Comparison of ENCODE assay signal across 14 mouse cellular contexts in the genomic region with DNA sequence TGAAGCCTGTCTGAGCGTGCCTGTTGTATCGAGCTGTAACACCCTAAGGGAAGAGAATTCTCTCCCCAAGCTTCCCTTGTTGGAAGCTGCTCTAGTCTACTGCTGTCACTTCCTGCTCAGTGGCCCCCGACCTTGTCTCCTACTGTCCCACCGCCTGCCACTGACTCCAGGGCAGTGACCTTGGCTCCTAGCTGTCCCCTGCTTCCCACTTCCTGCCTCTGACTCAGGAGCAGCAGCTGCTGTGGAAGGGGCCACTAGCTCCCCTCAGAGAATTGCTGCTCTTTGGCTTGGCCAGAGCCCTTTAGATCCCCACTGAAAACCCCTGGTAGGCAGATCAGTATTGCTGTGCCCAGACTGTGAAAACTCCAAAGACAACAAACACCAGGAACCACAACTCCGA. TPM values are rescaled to one million over a fixed set of nuclear protein-coding genes. Genes with fewer than 3 reads are reported as not detected.
A peak's percentile ranks its signal among the peaks of the same experiment; 100 is the strongest.
DNase-seq lines count a peak whose midpoint lies in the region; ATAC-seq and TF ChIP-seq lines count a peak whose summit lies in the region.
"Had no signal": no experiment of that assay in that cellular context is flagged by ENCODE, and none has a peak within 500 bp of the region (broad histone marks: within the 10 kb centered on the region; RNA-seq: fewer than 3 reads in every experiment).

No protein-coding gene starts in this region.

- no peak overlapping the region for H3K4me3 ChIP-seq in heart, embryonic 11.5 days (ENCODE audit: low read depth, low read length)
- peak overlapping the region; percentile 76 for H3K4me3 ChIP-seq in megakaryocyte, embryonic 14.5 days (replicated peaks)
- no peak overlapping the region for H3K4me3 ChIP-seq in liver, postnatal 0 days (ENCODE audit: low read depth, low read length)
- H3K4me3 ChIP-seq in midbrain, embryonic 10.5 days = no peak overlapping the region
- H3K4me3 ChIP-seq in forebrain, postnatal 0 days (ENCODE audit: low read depth, low read length) = no peak overlapping the region
- H3K4me3 ChIP-seq: embryonic facial prominence, embryonic 10.5 days; forebrain, embryonic 10.5 days; hindbrain, embryonic 10.5 days; midbrain, embryonic 13.5 days had no signal

- peak; percentile 97 for DNase-seq in heart, adult 11 months
- DNase-seq in heart, postnatal 25 days (ENCODE audit: low spot score) = peak; percentile 17
- no peak for DNase-seq in liver, postnatal 0 days
- no peak for DNase-seq in midbrain, embryonic 10.5 days (ENCODE audit: low spot score)
- no peak for DNase-seq in forebrain, postnatal 0 days
- DNase-seq: cerebellum, adult 18-20 months; lung, embryonic 14.5 days had no signal

- no peak overlapping the region for H3K27ac ChIP-seq in heart, embryonic 11.5 days (ENCODE audit: low read depth, low read length)
- H3K27ac ChIP-seq in liver, postnatal 0 days (ENCODE audit: low read depth) = 0 out of 2 replicates have a peak overlapping the region, but pooled peaks have one; percentile 12
- H3K27ac ChIP-seq in midbrain, embryonic 10.5 days (replicated peaks) = no peak overlapping the region
- no peak overlapping the region for H3K27ac ChIP-seq in forebrain, postnatal 0 days (ENCODE audit: low read depth, low read length)
- H3K27ac ChIP-seq: embryonic facial prominence, embryonic 10.5 days; forebrain, embryonic 10.5 days; hindbrain, embryonic 10.5 days; midbrain, embryonic 13.5 days had no signal

- H3K27me3 ChIP-seq in heart, embryonic 11.5 days (ENCODE audit: control insufficient read depth, insufficient read depth, low read length) = no peaks in the 10 kb centered on the region
- H3K27me3 ChIP-seq in megakaryocyte, embryonic 14.5 days (replicated peaks) = peaks cover 2% of the 10 kb centered on the region
- no peaks in the 10 kb centered on the region for H3K27me3 ChIP-seq in liver, postnatal 0 days (ENCODE audit: insufficient read depth, low read length)
- peaks cover 15% of the 10 kb centered on the region; the same call in 1 of the 2 replicates for H3K27me3 ChIP-seq in midbrain, embryonic 10.5 days (ENCODE audit: low read depth, poor library complexity, severe bottlenecking)
- H3K27me3 ChIP-seq in forebrain, postnatal 0 days (ENCODE audit: insufficient read depth, low read length) = no peaks in the 10 kb centered on the region

- H3K4me1 ChIP-seq in heart, embryonic 11.5 days (ENCODE audit: control insufficient read depth, insufficient read depth, low read length) = peaks cover 4% of the 10 kb centered on the region; the same call in 1 of the 2 replicates
- H3K4me1 ChIP-seq in megakaryocyte, embryonic 14.5 days = peaks cover 36% of the 10 kb centered on the region
- no peaks in the 10 kb centered on the region; the same call in 1 of the 2 replicates for H3K4me1 ChIP-seq in liver, postnatal 0 days (ENCODE audit: insufficient read depth)
- H3K4me1 ChIP-seq in midbrain, embryonic 10.5 days = peaks cover 15% of the 10 kb centered on the region
- H3K4me1 ChIP-seq in forebrain, postnatal 0 days (ENCODE audit: insufficient read depth) = peaks cover 6% of the 10 kb centered on the region; the same call in 1 of the 2 replicates

- no peak overlapping the region for H3K9ac ChIP-seq in heart, embryonic 11.5 days (ENCODE audit: low read depth, low read length)
- no peak overlapping the region for H3K9ac ChIP-seq in liver, postnatal 0 days (replicated peaks)
- no peak overlapping the region for H3K9ac ChIP-seq in forebrain, postnatal 0 days
- H3K9ac ChIP-seq: lung, embryonic 14.5 days; midbrain, embryonic 13.5 days had no signal

- ATAC-seq in heart, embryonic 11.5 days (replicated peaks; ENCODE audit: insufficient number of reproducible peaks, low FRiP score, low TSS enrichment) = no peak
- ATAC-seq in megakaryocyte, adult 5-6 weeks (ENCODE audit: poor library complexity, severe bottlenecking) = no peak
- ATAC-seq in liver, postnatal 0 days = no peak
- no peak for ATAC-seq in forebrain, postnatal 0 days
- ATAC-seq: midbrain, embryonic 13.5 days had no signal

- TF ChIP-seq EP300 in liver, postnatal 0 days (IDR thresholded peaks at IDR 0.05; ENCODE audit: low read depth) = no peak

- peaks cover 2% of the 10 kb centered on the region; the same call in 1 of the 2 replicates for H3K36me3 ChIP-seq in heart, embryonic 11.5 days (ENCODE audit: control insufficient read depth, insufficient read depth, low read length)
- no peaks in the 10 kb centered on the region for H3K36me3 ChIP-seq in megakaryocyte, embryonic 14.5 days (replicated peaks; ENCODE audit: low read length)
- H3K36me3 ChIP-seq in liver, postnatal 0 days (replicated peaks; ENCODE audit: insufficient read depth, low read length) = no peaks in the 10 kb centered on the region
- no peaks in the 10 kb centered on the region; the same call in 1 of the 2 replicates for H3K36me3 ChIP-seq in midbrain, embryonic 10.5 days
- H3K36me3 ChIP-seq in forebrain, postnatal 0 days (ENCODE audit: insufficient read depth) = no peaks in the 10 kb centered on the region
- H3K36me3 ChIP-seq: forebrain, embryonic 10.5 days; midbrain, embryonic 13.5 days had no signal

- WGBS in heart, embryonic 11.5 days (ENCODE audit: insufficient replicate concordance) = 25% methylated on average over 5 of the region's 5 CpGs
- 17% methylated on average over 5 of the region's 5 CpGs for WGBS in liver, postnatal 0 days (ENCODE audit: insufficient replicate concordance)
- 56% methylated on average over 5 of the region's 5 CpGs for WGBS in midbrain, embryonic 10.5 days
- 71% methylated on average over 5 of the region's 5 CpGs for WGBS in forebrain, postnatal 0 days

- H3K4me2 ChIP-seq in heart, embryonic 11.5 days = no peak overlapping the region
- no peak overlapping the region for H3K4me2 ChIP-seq in liver, postnatal 0 days (ENCODE audit: low read depth, low read length)
- H3K4me2 ChIP-seq in forebrain, postnatal 0 days (ENCODE audit: low read depth) = no peak overlapping the region
- H3K4me2 ChIP-seq: lung, embryonic 14.5 days; midbrain, embryonic 13.5 days had no signal

- no peaks in the 10 kb centered on the region for H3K9me3 ChIP-seq in heart, embryonic 11.5 days (replicated peaks; ENCODE audit: control insufficient read depth, low read length)
- no peaks in the 10 kb centered on the region for H3K9me3 ChIP-seq in megakaryocyte, embryonic 14.5 days
- no peaks in the 10 kb centered on the region for H3K9me3 ChIP-seq in liver, postnatal 0 days (ENCODE audit: low read length)
- no peaks in the 10 kb centered on the region for H3K9me3 ChIP-seq in midbrain, embryonic 10.5 days (replicated peaks)
- no peaks in the 10 kb centered on the region for H3K9me3 ChIP-seq in forebrain, postnatal 0 days (ENCODE audit: low read length)
- H3K9me3 ChIP-seq: embryonic facial prominence, embryonic 10.5 days; forebrain, embryonic 10.5 days; hindbrain, embryonic 10.5 days; midbrain, embryonic 13.5 days had no signal

- no peak for TF ChIP-seq CTCF in liver, postnatal 0 days (IDR thresholded peaks at IDR 0.05; ENCODE audit: low read depth)
- TF ChIP-seq CTCF in forebrain, postnatal 0 days (IDR thresholded peaks at IDR 0.05; ENCODE audit: low read depth) = no peak

- intact Hi-C loops in heart, postnatal 25 days (cut with DNase I) = loop anchor here (10.0 kb wide), 1 partner anchor 251 kb away; no protein-coding TSS in a partner anchor

RNA-seq across cellular contexts. Expression of a gene that starts 17.7 kb away (rescaled TPM):
- 14.1 and 16.6 TPM in 2 replicates for polyA plus RNA-seq in heart, embryonic 11.5 days (2014; fragmentation: Nextera tagmentation; extraction: Ambion mirVana)
- 1.9 TPM in 1 of 2 replicates, not detected in the other for polyA plus RNA-seq in megakaryocyte, embryonic 14.5 days (2012; ENCODE audit: insufficient read depth, low replicate concordance)
- 39.4 and 40.0 TPM in 2 replicates for total RNA-seq in megakaryocyte, adult 5-6 weeks (2015)
- total RNA-seq in megakaryocyte, adult 5-6 weeks (2017) = 39.5 and 40.9 TPM in 2 replicates
- 1 to 10 TPM; 1.1 to 1.5 TPM for total RNA-seq in heart, postnatal 25 days (2021)
- 1.8 and 2.2 TPM in 2 replicates for polyA plus RNA-seq in liver, postnatal 0 days (2015; fragmentation: Nextera tagmentation; extraction: Ambion mirVana)
- polyA plus RNA-seq in midbrain, embryonic 10.5 days (2016; fragmentation: Nextera tagmentation; extraction: Ambion mirVana) = 7.4 and 9.3 TPM in 2 replicates
- 1.3 and 2.2 TPM in 2 replicates for total RNA-seq in forebrain, postnatal 0 days (2014; rRNA removed)
- polyA plus RNA-seq in forebrain, postnatal 0 days (2015; fragmentation: Nextera tagmentation; extraction: Ambion mirVana) = 0.93 and 1.3 TPM in 2 replicates

RNA-seq across cellular contexts. Expression of a gene that starts 22.8 kb away (rescaled TPM):
- 0.68 and 1.4 TPM in 2 replicates for polyA plus RNA-seq in heart, embryonic 11.5 days (2014; fragmentation: Nextera tagmentation; extraction: Ambion mirVana)
- 1.5 TPM in 1 of 2 replicates, not detected in the other for polyA plus RNA-seq in megakaryocyte, embryonic 14.5 days (2012; ENCODE audit: insufficient read depth, low replicate concordance)
- total RNA-seq in megakaryocyte, adult 5-6 weeks (2015) = 60.7 and 62.4 TPM in 2 replicates
- 112 and 116 TPM in 2 replicates for total RNA-seq in megakaryocyte, adult 5-6 weeks (2017)
- total RNA-seq in heart, postnatal 25 days (2021) = 10 to 100 TPM; 60.8 to 70.3 TPM
- polyA plus RNA-seq in liver, postnatal 0 days (2015; fragmentation: Nextera tagmentation; extraction: Ambion mirVana) = 4.5 and 5.1 TPM in 2 replicates
- 0.11 and 0.22 TPM in 2 replicates for polyA plus RNA-seq in midbrain, embryonic 10.5 days (2016; fragmentation: Nextera tagmentation; extraction: Ambion mirVana)
- 2.6 and 5.4 TPM in 2 replicates for total RNA-seq in forebrain, postnatal 0 days (2014; rRNA removed)
- polyA plus RNA-seq in forebrain, postnatal 0 days (2015; fragmentation: Nextera tagmentation; extraction: Ambion mirVana) = 1.5 and 2.4 TPM in 2 replicates

RNA-seq across cellular contexts. Expression of a gene that starts 46.7 kb away (rescaled TPM):
- 0.29 and 0.39 TPM in 2 replicates for polyA plus RNA-seq in heart, embryonic 11.5 days (2014; fragmentation: Nextera tagmentation; extraction: Ambion mirVana)
- polyA plus RNA-seq in megakaryocyte, embryonic 14.5 days (2012; ENCODE audit: insufficient read depth, low replicate concordance) = 1.3 TPM in 1 of 2 replicates, not detected in the other
- total RNA-seq in megakaryocyte, adult 5-6 weeks (2015) = 59.7 and 60.5 TPM in 2 replicates
- total RNA-seq in megakaryocyte, adult 5-6 weeks (2017) = 68.3 and 68.6 TPM in 2 replicates
- total RNA-seq in heart, postnatal 25 days (2021) = under 1 TPM; 0.55 to 0.89 TPM
- 0.76 and 1.0 TPM in 2 replicates for polyA plus RNA-seq in liver, postnatal 0 days (2015; fragmentation: Nextera tagmentation; extraction: Ambion mirVana)
- 0.19 and 0.24 TPM in 2 replicates for polyA plus RNA-seq in midbrain, embryonic 10.5 days (2016; fragmentation: Nextera tagmentation; extraction: Ambion mirVana)
- 0.23 and 0.29 TPM in 2 replicates for total RNA-seq in forebrain, postnatal 0 days (2014; rRNA removed)
- polyA plus RNA-seq in forebrain, postnatal 0 days (2015; fragmentation: Nextera tagmentation; extraction: Ambion mirVana) = 0.06 and 0.27 TPM in 2 replicates

Comparison
In these comparisons a context has a peak if more than half of its experiments do, and no peak if none do; other contexts are left out.
1. DNase-seq: peak in heart, adult 11 months (single experiment) and heart, postnatal 25 days (single experiment); none in liver, postnatal 0 days (single experiment), midbrain, embryonic 10.5 days (single experiment) and forebrain, postnatal 0 days (single experiment).